ENCODE assay signal across 28 mouse cellular contexts in genomic region chr8:86911136-86911535, GRCm38 (mm10). TPM values are rescaled to one million over a fixed set of nuclear protein-coding genes. Genes with fewer than 3 reads are reported as not detected.
A peak's percentile ranks its signal among the peaks of the same experiment; 100 is the strongest.
DNase-seq lines count a peak whose midpoint lies in the region; ATAC-seq and TF ChIP-seq lines count a peak whose summit lies in the region.
"Had no signal": no experiment of that assay in that cellular context is flagged by ENCODE, and none has a peak within 500 bp of the region (broad histone marks: within the 10 kb centered on the region; RNA-seq: fewer than 3 reads in every experiment).

No protein-coding gene starts in this region.

- TF ChIP-seq CTCF in lung, postnatal 0 days (IDR thresholded peaks at IDR 0.05) = no peak

- WGBS in macrophage (ENCODE audit: missing documents) = 78% methylated on average over 8 of the region's 8 CpGs
- WGBS in lung, postnatal 0 days = 83% methylated on average over 8 of the region's 8 CpGs
- WGBS in forebrain, embryonic 13.5 days = 88% methylated on average over 8 of the region's 8 CpGs

- H3K9me3 ChIP-seq in lung, postnatal 0 days (ENCODE audit: low read length) = no peaks in the 10 kb centered on the region
- H3K9me3 ChIP-seq in forebrain, embryonic 13.5 days (replicated peaks) = no peaks in the 10 kb centered on the region
- H3K9me3 ChIP-seq: embryonic facial prominence, embryonic 15.5 days; forebrain, embryonic 15.5 days; G1E; heart, embryonic 13.5 days; hindbrain, embryonic 12.5 days; limb, embryonic 10.5 days; liver, embryonic 15.5 days; lung, embryonic 15.5 days had no signal

- H3K27ac ChIP-seq in macrophage = peak overlapping the region; percentile 36
- no peak overlapping the region for H3K27ac ChIP-seq in lung, postnatal 0 days (ENCODE audit: low read length)
- no peak overlapping the region for H3K27ac ChIP-seq in forebrain, embryonic 13.5 days
- H3K27ac ChIP-seq: embryonic facial prominence, embryonic 15.5 days; forebrain, embryonic 15.5 days; heart, adult 2 months; heart, embryonic 13.5 days; hindbrain, embryonic 12.5 days; limb, embryonic 10.5 days; liver, embryonic 15.5 days; lung, embryonic 15.5 days had no signal

- no peak overlapping the region for H3K4me2 ChIP-seq in lung, postnatal 0 days (replicated peaks; ENCODE audit: low read depth, low read length)
- no peak overlapping the region for H3K4me2 ChIP-seq in forebrain, embryonic 13.5 days
- H3K4me2 ChIP-seq: embryonic facial prominence, embryonic 15.5 days; forebrain, embryonic 15.5 days; heart, embryonic 13.5 days; hindbrain, embryonic 12.5 days; liver, embryonic 15.5 days; lung, embryonic 15.5 days had no signal

- no peak overlapping the region for H3K9ac ChIP-seq in lung, postnatal 0 days (replicated peaks; ENCODE audit: low read depth)
- no peak overlapping the region for H3K9ac ChIP-seq in forebrain, embryonic 13.5 days
- H3K9ac ChIP-seq: embryonic facial prominence, embryonic 15.5 days; forebrain, embryonic 15.5 days; heart, embryonic 13.5 days; hindbrain, embryonic 12.5 days; liver, embryonic 15.5 days; lung, embryonic 15.5 days had no signal

- no peak overlapping the region for H3K4me3 ChIP-seq in macrophage (ENCODE audit: inconsistent target)
- H3K4me3 ChIP-seq in lung, postnatal 0 days (ENCODE audit: low read depth, low read length) = no peak overlapping the region
- no peak overlapping the region for H3K4me3 ChIP-seq in forebrain, embryonic 13.5 days
- H3K4me3 ChIP-seq: embryonic facial prominence, embryonic 15.5 days; forebrain, embryonic 15.5 days; heart, adult 2 months; heart, embryonic 13.5 days; hindbrain, embryonic 12.5 days; limb, embryonic 10.5 days; liver, embryonic 15.5 days; lung, embryonic 15.5 days had no signal

- H3K4me1 ChIP-seq in lung, postnatal 0 days (ENCODE audit: insufficient read depth, low read depth, low read length) = no peaks in the 10 kb centered on the region
- H3K4me1 ChIP-seq in forebrain, embryonic 13.5 days = no peaks in the 10 kb centered on the region
- H3K4me1 ChIP-seq: embryonic facial prominence, embryonic 15.5 days; forebrain, embryonic 15.5 days; heart, embryonic 13.5 days; hindbrain, embryonic 12.5 days; limb, embryonic 10.5 days; liver, embryonic 15.5 days; lung, embryonic 15.5 days had no signal

- H3K79me2 ChIP-seq in macrophage (ENCODE audit: inconsistent target) = no peaks in the 10 kb centered on the region

- peak; percentile 32 for ATAC-seq in CD4-positive, CD25-positive, alpha-beta regulatory T cell, adult 4 months
- ATAC-seq in lung, postnatal 0 days = no peak
- no peak for ATAC-seq in forebrain, embryonic 13.5 days
- ATAC-seq: forebrain, embryonic 15.5 days; midbrain, embryonic 16.5 days had no signal

- no peak for TF ChIP-seq EP300 in lung, postnatal 0 days (IDR thresholded peaks at IDR 0.05)

- H3K27me3 ChIP-seq in lung, postnatal 0 days (replicated peaks; ENCODE audit: insufficient read depth, low read length) = no peaks in the 10 kb centered on the region
- 0 out of 2 replicates have a peak, but pooled peaks cover 3% of the 10 kb centered on the region for H3K27me3 ChIP-seq in forebrain, embryonic 13.5 days
- H3K27me3 ChIP-seq: embryonic facial prominence, embryonic 15.5 days; forebrain, embryonic 15.5 days; hindbrain, embryonic 12.5 days; liver, embryonic 15.5 days; lung, embryonic 15.5 days had no signal

- no peaks in the 10 kb centered on the region for H3K36me3 ChIP-seq in macrophage (ENCODE audit: inconsistent target)
- H3K36me3 ChIP-seq in lung, postnatal 0 days (ENCODE audit: insufficient read depth, low read length) = no peaks in the 10 kb centered on the region
- H3K36me3 ChIP-seq in forebrain, embryonic 13.5 days (ENCODE audit: poor library complexity, severe bottlenecking) = no peaks in the 10 kb centered on the region
- H3K36me3 ChIP-seq: embryonic facial prominence, embryonic 15.5 days; forebrain, embryonic 15.5 days; G1E; heart, embryonic 13.5 days; hindbrain, embryonic 12.5 days; limb, embryonic 10.5 days; liver, embryonic 15.5 days; lung, embryonic 15.5 days had no signal

- peak; percentile 49 to 53 for DNase-seq in spleen, postnatal 36 days (ENCODE audit: low spot score in 2 of 2)
- DNase-seq in spleen, adult 12 weeks (ENCODE audit: low spot score) = no peak
- DNase-seq in lung, postnatal 0 days (ENCODE audit: low spot score) = no peak
- no peak for DNase-seq in ovary, postnatal 10 days (ENCODE audit: low spot score)
- DNase-seq: adrenal gland, postnatal 10 days; cerebellum, adult 11 months; cerebellum, adult 9-11 months; gastrocnemius, postnatal 14 days; heart, adult 2 months; heart, postnatal 14 days; kidney, adult 11 months; kidney, postnatal 10 days; liver; lung, postnatal 4 days; right cerebral cortex, postnatal 14 days; thymus, adult 2 months had no signal

RNA-seq across cellular contexts. Expression of gene N4bp1, which starts 26.1 kb away (rescaled TPM):
- polyA plus RNA-seq in CD4-positive, CD25-positive, alpha-beta regulatory T cell, adult 4 months (2017; shearing (Covaris generic)) = 10 to 100 TPM; 10.8 to 11.9 TPM
- 100 to 1,000 TPM in 21 of 26 experiments, 10 to 100 TPM in 5; 55.3 to 365 (median 171) TPM for total RNA-seq in macrophage (2018; cell fraction: chromatin; rRNA removed)
- 10 to 100 TPM; 24.5 to 94.7 (median 48.1) TPM for total RNA-seq in macrophage (2018; cell fraction: cytosol; rRNA removed)
- total RNA-seq in macrophage (2018; cell fraction: nucleus; rRNA removed) = 100 to 1,000 TPM in 20 of 26 experiments, 10 to 100 TPM in 6; 49.0 to 306 (median 133) TPM
- polyA plus RNA-seq in macrophage (2018) = 17.2 to 24.6 TPM (median 22.9 TPM) in 3 replicates
- 5.4 and 6.4 TPM in 2 replicates for polyA plus RNA-seq in lung, postnatal 0 days (2015; fragmentation: Nextera tagmentation; extraction: Ambion mirVana)
- polyA plus RNA-seq in forebrain, embryonic 13.5 days (2015; fragmentation: Nextera tagmentation; extraction: Ambion mirVana) = 9.8 and 10.9 TPM in 2 replicates

Comparison
In these comparisons a context has a peak if more than half of its experiments do, and no peak if none do; other contexts are left out.
1. DNase-seq: peak in spleen, postnatal 36 days (2 of 2); none in spleen, adult 12 weeks (single experiment), lung, postnatal 0 days (single experiment) and ovary, postnatal 10 days (single experiment).